Mouse (Mus musculus) lung, postnatal 0 days (tissue): ENCODE results near the gene Gpr132.

Source experiments
- CTCF ChIP-seq: IDR thresholded peaks from 2 replicates; pipeline ENCODE4 v1.5.1; 2016; ENCODE audit warnings: antibody characterized with exemption, mild to moderate bottlenecking
- EP300 ChIP-seq: IDR thresholded peaks from 2 replicates; pipeline ENCODE4 v1.6.1; 2016; ENCODE audit warnings: antibody characterized with exemption, mild to moderate bottlenecking, control low read depth

DNA sequence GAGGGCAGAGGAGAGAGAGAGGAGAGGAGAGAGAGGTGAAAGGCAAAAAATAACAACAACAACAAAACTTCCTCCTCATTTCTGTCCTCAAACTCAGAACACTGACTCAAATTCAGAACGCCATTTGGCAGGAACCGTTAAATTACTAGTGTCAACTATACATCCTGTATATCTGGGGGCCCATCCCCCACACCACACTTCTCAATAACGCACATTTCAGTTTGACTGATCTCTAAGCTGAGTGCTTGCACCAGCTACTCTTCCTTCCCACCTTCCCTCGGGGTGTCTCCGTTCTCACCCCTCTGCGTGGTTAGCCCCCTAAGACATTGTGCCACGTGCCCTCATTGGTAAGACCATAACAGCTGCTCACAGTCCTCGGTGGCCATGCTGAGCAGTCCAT lies 8.1 kb downstream of the Gpr132 start:
- TF ChIP-seq EP300: no peak
- TF ChIP-seq CTCF: no peak
